Mouse (Mus musculus) megakaryocyte, embryonic 14.5 days (primary cell): ENCODE data around the gene Srgap2. TPM values are rescaled to one million over a fixed set of nuclear protein-coding genes. Genes with fewer than 3 reads are reported as not detected.

ENCODE experiments used
- H3K27me3 ChIP-seq: replicated peaks from 2 replicates; pipeline ENCODE3; 2012; ENCODE audit warnings: inconsistent platforms
- H3K36me3 ChIP-seq: replicated peaks from 2 replicates; pipeline ENCODE3; 2012; ENCODE audit warnings: low read length, inconsistent platforms, mixed read lengths
- H3K4me1 ChIP-seq: 2 replicates; pipeline ENCODE4 v1.6.1; 2012; ENCODE audit warnings: inconsistent platforms
- H3K4me3 ChIP-seq: replicated peaks from 2 replicates; pipeline ENCODE3; 2012; ENCODE audit warnings: moderate library complexity, mild to moderate bottlenecking, inconsistent platforms
- H3K9me3 ChIP-seq: 2 replicates; pipeline ENCODE4 v1.6.1; 2012; ENCODE audit warnings: inconsistent platforms
- FLI1 ChIP-seq: IDR thresholded peaks from 2 replicates; pipeline ENCODE4 v1.6.1; 2012; ENCODE audit warnings: low read length, inconsistent platforms, mixed read lengths
- GATA1 ChIP-seq: IDR thresholded peaks from 3 replicates; pipeline ENCODE4 v1.6.1; 2012; ENCODE audit warnings: mixed read lengths, low read length, inconsistent platforms, borderline replicate concordance
- polyA plus RNA-seq: library from polyadenylated mRNA; stranded (reverse); fragments of >175 nt; gene quantifications from 2 replicates; pipeline ENCODE4 v1.2.3, GENCODE M21; 2012; ENCODE audit warnings: low replicate concordance; ENCODE audit not compliant: insufficient read depth

Gene Srgap2
- polyA plus RNA-seq, 1 experiment, result 12.2 TPM

- peak overlapping the region; percentile 94 for H3K4me3 ChIP-seq
- TF ChIP-seq GATA1 (no peak), FLI1 (no peak)
- no peaks in the 10 kb centered on the region for H3K9me3 ChIP-seq
- H3K36me3 ChIP-seq, result no peaks in the 10 kb centered on the region
- peaks cover 48% of the 10 kb centered on the region for H3K4me1 ChIP-seq
- H3K27me3 ChIP-seq, result peaks cover 90% of the 10 kb centered on the region
Observed at GRCm38 (mm10) chr1:131244536-131245088, 282.5 kb downstream of the Srgap2 start.

- Histone ChIP-seq H3K9me3 (no peaks in the 10 kb centered on the region), H3K4me1 (peaks cover 57% of the 10 kb centered on the region), H3K27me3 (peaks cover 90% of the 10 kb centered on the region), H3K36me3 (no peaks in the 10 kb centered on the region), H3K4me3 (no peak overlapping the region)
- TF ChIP-seq FLI1, result no peak
Observed at GRCm38 (mm10) chr1:131242956-131243355, 284.2 kb downstream of the Srgap2 start.

GRCm38 (mm10) chr1:131239576-131240193 is 287.5 kb downstream of the Srgap2 start:
- peaks cover 95% of the 10 kb centered on the region for H3K27me3 ChIP-seq

DNA sequence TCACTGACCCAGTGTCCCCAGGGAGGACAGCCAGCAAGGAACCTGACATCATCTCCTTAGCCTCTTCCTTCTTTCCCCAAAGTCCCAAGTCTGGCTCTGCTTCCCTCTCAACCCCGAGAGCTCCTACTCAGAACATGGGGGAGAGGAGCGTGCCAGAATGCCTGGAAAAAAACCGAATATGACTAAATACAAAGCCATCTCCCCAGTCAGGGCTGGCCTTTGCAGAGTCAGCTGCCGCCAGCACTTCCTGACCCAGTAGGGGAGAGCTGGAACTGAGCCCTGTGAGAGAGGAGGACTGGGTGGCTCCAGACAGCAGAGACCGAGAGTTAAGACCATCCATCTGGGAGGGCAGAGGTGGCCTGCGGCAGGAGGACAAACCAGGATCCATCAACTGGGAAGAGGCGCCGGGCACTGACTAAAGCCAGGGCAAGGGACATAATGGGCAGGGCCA is 288.2 kb downstream of the Srgap2 start:
- Histone ChIP-seq H3K4me3 (no peak overlapping the region), H3K27me3 (peaks cover 95% of the 10 kb centered on the region), H3K4me1 (peaks cover 29% of the 10 kb centered on the region), H3K36me3 (no peaks in the 10 kb centered on the region), H3K9me3 (no peaks in the 10 kb centered on the region)
- TF ChIP-seq GATA1, result no peak
- no peak for TF ChIP-seq FLI1

More at GRCm38 (mm10) chr1:131239576-131240193, 287.5 kb downstream of the Srgap2 start:
- Histone ChIP-seq H3K4me1 (peaks cover 36% of the 10 kb centered on the region), H3K36me3 (no peaks in the 10 kb centered on the region), H3K4me3 (no peak overlapping the region), H3K9me3 (no peaks in the 10 kb centered on the region)
- TF ChIP-seq GATA1 (no peak), FLI1 (no peak)

- Histone ChIP-seq H3K27me3 (peaks cover 84% of the 10 kb centered on the region), H3K4me1 (peaks cover 16% of the 10 kb centered on the region; the same call in 1 of the 2 replicates), H3K36me3 (no peaks in the 10 kb centered on the region), H3K4me3 (no peak overlapping the region), H3K9me3 (no peaks in the 10 kb centered on the region)
- TF ChIP-seq GATA1, result no peak
- no peak for TF ChIP-seq FLI1
Observed at GRCm38 (mm10) chr1:131236077-131236476, 291.1 kb downstream of the Srgap2 start.

Other genes with a start within 250 kb of the Srgap2 start
- gene Ikbke, start 247.7 kb downstream of the Srgap2 start, polyA plus RNA-seq, result 1.8 and 15.6 TPM in 2 replicates
- 3.6 TPM in 1 of 2 replicates, not detected in the other for gene Fam72a, start 551 bp upstream of the Srgap2 start, polyA plus RNA-seq
- not detected in 2 replicates for gene Avpr1b, start 71.9 kb upstream of the Srgap2 start, polyA plus RNA-seq
- 4.2 TPM in 1 of 2 replicates, not detected in the other for gene Ctse, start 111.0 kb upstream of the Srgap2 start, polyA plus RNA-seq
- gene Rab7b, start 161.3 kb upstream of the Srgap2 start, polyA plus RNA-seq, result 2.3 TPM in 1 of 2 replicates, not detected in the other
- not detected in 2 replicates for gene Slc26a9, start 216.7 kb upstream of the Srgap2 start, polyA plus RNA-seq